Comparison of ENCODE assay signal across 8 mouse cellular contexts in genomic region chr10:57796057-57796456, GRCm38 (mm10). TPM values are rescaled to one million over a fixed set of nuclear protein-coding genes. Genes with fewer than 3 reads are reported as not detected.
DNase-seq lines count a peak whose midpoint lies in the region; ATAC-seq and TF ChIP-seq lines count a peak whose summit lies in the region.

No protein-coding gene starts in this region.

- H3K4me3 ChIP-seq in heart, embryonic 13.5 days, result peak overlapping the region; percentile 62
- peak overlapping the region; percentile 56; the same call in 1 of the 2 replicates for H3K4me3 ChIP-seq in kidney, postnatal 0 days (replicated peaks; ENCODE audit: low read depth, low read length)

- H3K9ac ChIP-seq in heart, embryonic 13.5 days, result peak overlapping the region; percentile 84; the same call in 1 of the 2 replicates
- H3K9ac ChIP-seq in kidney, postnatal 0 days (ENCODE audit: low read depth, low read length), result no peak overlapping the region

- peak; percentile 14 for DNase-seq in layer of hippocampus, adult 11-12 months (ENCODE audit: low spot score)
- DNase-seq in layer of hippocampus, postnatal 25 days (ENCODE audit: extremely low spot score in 1 of 2, low spot score in 1 of 2), result no peak
- peak; percentile 42 for DNase-seq in embryo, embryonic 10 days (ENCODE audit: low spot score)
- peak; percentile 49 for DNase-seq in kidney, postnatal 0 days (ENCODE audit: low spot score)
- peak; percentile 29 for DNase-seq in lung, postnatal 14 days
- DNase-seq in spleen, postnatal 36 days (ENCODE audit: low spot score in 2 of 2), result peak; percentile 40 to 53
- DNase-seq in ovary, postnatal 36 days (ENCODE audit: low spot score), result no peak

- no peak overlapping the region for H3K27ac ChIP-seq in heart, embryonic 13.5 days (replicated peaks)
- peak overlapping the region; percentile 93 for H3K27ac ChIP-seq in kidney, postnatal 0 days

- no peaks in the 10 kb centered on the region for H3K36me3 ChIP-seq in heart, embryonic 13.5 days
- H3K36me3 ChIP-seq in kidney, postnatal 0 days (ENCODE audit: insufficient read depth, low read length), result no peaks in the 10 kb centered on the region

- TF ChIP-seq CTCF in kidney, postnatal 0 days (IDR thresholded peaks at IDR 0.05; ENCODE audit: low read depth), result peak; percentile 65

- peaks cover 10% of the 10 kb centered on the region; the same call in 1 of the 2 replicates for H3K9me3 ChIP-seq in heart, embryonic 13.5 days
- H3K9me3 ChIP-seq in kidney, postnatal 0 days (replicated peaks; ENCODE audit: low read length), result no peaks in the 10 kb centered on the region

- peaks cover 9% of the 10 kb centered on the region for H3K4me1 ChIP-seq in heart, embryonic 13.5 days
- H3K4me1 ChIP-seq in kidney, postnatal 0 days (replicated peaks; ENCODE audit: insufficient read depth, low read length), result 0 out of 2 replicates have a peak, but pooled peaks cover 5% of the 10 kb centered on the region

- WGBS in heart, embryonic 13.5 days, result 48% methylated on average over 4 of the region's 4 CpGs
- WGBS in kidney, postnatal 0 days, result 13% methylated on average over 4 of the region's 4 CpGs

- no peaks in the 10 kb centered on the region for H3K27me3 ChIP-seq in heart, embryonic 13.5 days (replicated peaks)
- no peaks in the 10 kb centered on the region for H3K27me3 ChIP-seq in kidney, postnatal 0 days (ENCODE audit: insufficient read depth, low read length)

- no peak for ATAC-seq in heart, embryonic 13.5 days (ENCODE audit: extremely low read depth, insufficient number of reproducible peaks, low FRiP score, low TSS enrichment)
- peak; percentile 55 for ATAC-seq in kidney, postnatal 0 days (replicated peaks; ENCODE audit: low FRiP score, low read depth)

- H3K4me2 ChIP-seq in heart, embryonic 13.5 days, result peak overlapping the region; percentile 75
- peak overlapping the region; percentile 87 for H3K4me2 ChIP-seq in kidney, postnatal 0 days (ENCODE audit: low read length)

RNA-seq across cellular contexts. Expression of gene Smpdl3a, which starts 1.9 kb away (rescaled TPM):
- total RNA-seq in layer of hippocampus, postnatal 25 days (2021), result 10 to 100 TPM; 31.1 to 32.4 TPM
- polyA plus RNA-seq in heart, embryonic 13.5 days (2015; fragmentation: Nextera tagmentation; extraction: Ambion mirVana), result 29.8 and 32.1 TPM in 2 replicates
- 77.2 and 79.9 TPM in 2 replicates for polyA plus RNA-seq in kidney, postnatal 0 days (2015; fragmentation: Nextera tagmentation; extraction: Ambion mirVana)

RNA-seq across cellular contexts. Expression of gene Fabp7, which starts 11.4 kb away (rescaled TPM):
- 100 to 1,000 TPM; 109 to 116 TPM for total RNA-seq in layer of hippocampus, postnatal 25 days (2021)
- polyA plus RNA-seq in heart, embryonic 13.5 days (2015; fragmentation: Nextera tagmentation; extraction: Ambion mirVana), result 4.2 and 4.4 TPM in 2 replicates
- 5.1 and 6.4 TPM in 2 replicates for polyA plus RNA-seq in kidney, postnatal 0 days (2015; fragmentation: Nextera tagmentation; extraction: Ambion mirVana)

Comparison
In these comparisons a context has a peak if more than half of its experiments do, and no peak if none do; other contexts are left out.
1. DNase-seq: peak in layer of hippocampus, adult 11-12 months (single experiment), embryo, embryonic 10 days (single experiment), kidney, postnatal 0 days (single experiment), lung, postnatal 14 days (single experiment) and spleen, postnatal 36 days (2 of 2); none in layer of hippocampus, postnatal 25 days (0 of 2) and ovary, postnatal 36 days (single experiment).